Mouse (Mus musculus): ENCODE results near the gene Rufy3. TPM values are rescaled to one million over a fixed set of nuclear protein-coding genes. Genes with fewer than 3 reads are reported as not detected.

Rufy3 gene
- polyA plus RNA-seq, 1 experiment from 2014 or later, result 15.4 TPM

GRCm38 (mm10) chr5:88642786-88643185 is 77.9 kb downstream of the Rufy3 start:
- H3K9me3 ChIP-seq, result no peaks in the 10 kb centered on the region
- ATAC-seq (ENCODE audit: insufficient number of reproducible peaks, insufficient read depth, low FRiP score, low TSS enrichment, low read depth), result no peak
- peaks cover 61% of the 10 kb centered on the region for H3K36me3 ChIP-seq
- H3K27ac ChIP-seq, result no peak overlapping the region
- H3K9ac ChIP-seq, result no peak overlapping the region
- no peak overlapping the region for H3K4me3 ChIP-seq
- H3K4me2 ChIP-seq, result no peak overlapping the region
- H3K27me3 ChIP-seq, result no peaks in the 10 kb centered on the region
- WGBS, result 87% methylated on average over 9 of the region's 9 CpGs
- H3K4me1 ChIP-seq, result no peaks in the 10 kb centered on the region

GRCm38 (mm10) chr5:88643491-88643890 is 78.7 kb downstream of the Rufy3 start:
- Histone ChIP-seq H3K27ac (no peak overlapping the region), H3K9ac (no peak overlapping the region), H3K4me1 (no peaks in the 10 kb centered on the region), H3K36me3 (peaks cover 66% of the 10 kb centered on the region), H3K9me3 (no peaks in the 10 kb centered on the region), H3K27me3 (no peaks in the 10 kb centered on the region), H3K4me2 (no peak overlapping the region), H3K4me3 (no peak overlapping the region)
- ATAC-seq (ENCODE audit: insufficient number of reproducible peaks, insufficient read depth, low FRiP score, low TSS enrichment, low read depth), result no peak
- 91% methylated on average over 9 of the region's 9 CpGs for WGBS

- H3K4me1 ChIP-seq, result no peaks in the 10 kb centered on the region
- 73% methylated on average over 2 of the region's 2 CpGs for WGBS
- H3K9me3 ChIP-seq, result no peaks in the 10 kb centered on the region
- no peak overlapping the region for H3K9ac ChIP-seq
- no peak overlapping the region for H3K27ac ChIP-seq
- no peak overlapping the region for H3K4me2 ChIP-seq
- H3K27me3 ChIP-seq, result no peaks in the 10 kb centered on the region
- H3K36me3 ChIP-seq, result peaks cover 73% of the 10 kb centered on the region
- H3K4me3 ChIP-seq, result no peak overlapping the region
- no peak for ATAC-seq (ENCODE audit: insufficient number of reproducible peaks, insufficient read depth, low FRiP score, low TSS enrichment, low read depth)
Measured at GRCm38 (mm10) chr5:88644901-88645300, 80.1 kb downstream of the Rufy3 start.

- no peak for ATAC-seq (ENCODE audit: insufficient number of reproducible peaks, insufficient read depth, low FRiP score, low TSS enrichment, low read depth)
- WGBS, result 73% methylated on average over 5 of the region's 5 CpGs
Measured at GRCm38 (mm10) chr5:88645405-88645804, 80.6 kb downstream of the Rufy3 start.

GRCm38 (mm10) chr5:88649250-88650173 is 84.7 kb downstream of the Rufy3 start:
- H3K9me3 ChIP-seq, result no peaks in the 10 kb centered on the region
- H3K27me3 ChIP-seq, result no peaks in the 10 kb centered on the region
- H3K4me1 ChIP-seq, result no peaks in the 10 kb centered on the region
- no peak overlapping the region for H3K4me2 ChIP-seq
- no peak for ATAC-seq (ENCODE audit: insufficient number of reproducible peaks, insufficient read depth, low FRiP score, low TSS enrichment, low read depth)
- peaks cover 58% of the 10 kb centered on the region for H3K36me3 ChIP-seq
- WGBS, result 91% methylated on average over 17 of the region's 17 CpGs
- H3K9ac ChIP-seq, result no peak overlapping the region
- H3K4me3 ChIP-seq, result no peak overlapping the region
- H3K27ac ChIP-seq, result no peak overlapping the region

More at GRCm38 (mm10) chr5:88645405-88645804, 80.6 kb downstream of the Rufy3 start:
- no peaks in the 10 kb centered on the region for H3K4me1 ChIP-seq
- H3K9me3 ChIP-seq, result no peaks in the 10 kb centered on the region
- H3K27me3 ChIP-seq, result no peaks in the 10 kb centered on the region
- peaks cover 78% of the 10 kb centered on the region for H3K36me3 ChIP-seq
- no peak overlapping the region for H3K4me3 ChIP-seq
- H3K27ac ChIP-seq, result no peak overlapping the region
- no peak overlapping the region for H3K9ac ChIP-seq
- no peak overlapping the region for H3K4me2 ChIP-seq

- 81% methylated on average over 5 of the region's 5 CpGs for WGBS
- Histone ChIP-seq H3K4me3 (no peak overlapping the region), H3K36me3 (peaks cover 47% of the 10 kb centered on the region), H3K27ac (no peak overlapping the region), H3K27me3 (no peaks in the 10 kb centered on the region), H3K9me3 (no peaks in the 10 kb centered on the region), H3K4me1 (no peaks in the 10 kb centered on the region), H3K9ac (no peak overlapping the region), H3K4me2 (no peak overlapping the region)
- ATAC-seq (ENCODE audit: insufficient number of reproducible peaks, insufficient read depth, low FRiP score, low TSS enrichment, low read depth), result no peak
Measured at GRCm38 (mm10) chr5:88652589-88652988, 87.7 kb downstream of the Rufy3 start.

GRCm38 (mm10) chr5:88657868-88658267 is 93.0 kb downstream of the Rufy3 start:
- Histone ChIP-seq H3K9ac (no peak overlapping the region), H3K4me1 (no peaks in the 10 kb centered on the region), H3K4me2 (no peak overlapping the region), H3K27ac (no peak overlapping the region), H3K36me3 (peaks cover 57% of the 10 kb centered on the region), H3K27me3 (no peaks in the 10 kb centered on the region), H3K4me3 (no peak overlapping the region), H3K9me3 (no peaks in the 10 kb centered on the region)
- WGBS, result 82% methylated on average over 1 of the region's 1 CpGs
- no peak for ATAC-seq (ENCODE audit: insufficient number of reproducible peaks, insufficient read depth, low FRiP score, low TSS enrichment, low read depth)

- no peak overlapping the region for H3K27ac ChIP-seq
- ATAC-seq (ENCODE audit: insufficient number of reproducible peaks, insufficient read depth, low FRiP score, low TSS enrichment, low read depth), result no peak
- no peaks in the 10 kb centered on the region for H3K4me1 ChIP-seq
- H3K9me3 ChIP-seq, result no peaks in the 10 kb centered on the region
- no peak overlapping the region for H3K9ac ChIP-seq
- 91% methylated on average over 3 of the region's 3 CpGs for WGBS
- no peak overlapping the region for H3K4me3 ChIP-seq
- H3K27me3 ChIP-seq, result no peaks in the 10 kb centered on the region
- peaks cover 86% of the 10 kb centered on the region for H3K36me3 ChIP-seq
- H3K4me2 ChIP-seq, result no peak overlapping the region
Measured at GRCm38 (mm10) chr5:88663151-88663550, 98.3 kb downstream of the Rufy3 start.

- WGBS, result 88% methylated on average over 5 of the region's 5 CpGs
- Histone ChIP-seq H3K9ac (no peak overlapping the region), H3K36me3 (peaks cover 87% of the 10 kb centered on the region), H3K27ac (no peak overlapping the region), H3K27me3 (no peaks in the 10 kb centered on the region), H3K4me2 (no peak overlapping the region), H3K4me3 (no peak overlapping the region), H3K4me1 (no peaks in the 10 kb centered on the region), H3K9me3 (no peaks in the 10 kb centered on the region)
- no peak for ATAC-seq (ENCODE audit: insufficient number of reproducible peaks, insufficient read depth, low FRiP score, low TSS enrichment, low read depth)
Measured at GRCm38 (mm10) chr5:88663875-88664274, 99.0 kb downstream of the Rufy3 start.

GRCm38 (mm10) chr5:88674703-88675442 is 110.0 kb downstream of the Rufy3 start:
- peak overlapping the region; percentile 99 for H3K9ac ChIP-seq
- H3K27me3 ChIP-seq, result no peaks in the 10 kb centered on the region
- peaks cover 14% of the 10 kb centered on the region for H3K4me1 ChIP-seq
- no peaks in the 10 kb centered on the region for H3K9me3 ChIP-seq
- H3K4me2 ChIP-seq, result peak overlapping the region; percentile 82
- H3K36me3 ChIP-seq, result peaks cover 22% of the 10 kb centered on the region
- WGBS, result 1% methylated on average over 47 of the region's 47 CpGs
- ATAC-seq (ENCODE audit: insufficient number of reproducible peaks, insufficient read depth, low FRiP score, low TSS enrichment, low read depth), result peak; percentile 13
- H3K27ac ChIP-seq, result peak overlapping the region; percentile 97
- H3K4me3 ChIP-seq, result peak overlapping the region; percentile 94

- Histone ChIP-seq H3K27me3 (no peaks in the 10 kb centered on the region), H3K9ac (peak within 1 kb of the TSS; percentile 99), H3K27ac (peak within 1 kb of the TSS; percentile 97), H3K4me3 (peak within 1 kb of the TSS; percentile 94), H3K4me2 (peak within 1 kb of the TSS; percentile 82), H3K36me3 (peaks cover 14% of the 10 kb centered on the region), H3K4me1 (peaks cover 14% of the 10 kb centered on the region), H3K9me3 (no peaks in the 10 kb centered on the region)
- WGBS, result under 1% methylated on average over 96 of the region's 127 CpGs
- peak; percentile 92 for ATAC-seq (ENCODE audit: insufficient number of reproducible peaks, insufficient read depth, low FRiP score, low TSS enrichment, low read depth)
Measured at GRCm38 (mm10) chr5:88675443-88676387, 110.9 kb downstream of the Rufy3 start, which contains the start of gene Grsf1. TSS of gene Grsf1 (minus strand) at chr5:88676171.

Measured in embryonic facial prominence, embryonic 13.5 days (tissue).